Mouse (Mus musculus) frontal cortex, adult (tissue): ENCODE measurements around the gene 2610507B11Rik.
"Not testable (repeated sequence)": the region's sequence is repeated elsewhere in the genome, so short reads cannot be mapped to it uniquely, and the experiment has no call there.

Source experiments
- ATAC-seq: cut with Nextera tagmentation; 2 replicates; pipeline ENCODE4 v1.9.2; 2017; ENCODE audit warnings: mild to moderate bottlenecking, moderate library complexity, mixed read lengths; ENCODE audit not compliant: low TSS enrichment

The 2610507B11Rik gene

GRCm38 (mm10) chr11:78261380-78262352 lies at the start of gene 2610507B11Rik:
2610507B11Rik (plus strand) TSS chr11:78261752.
- peak; percentile 91 for ATAC-seq

- ATAC-seq = no peak
Measured at GRCm38 (mm10) chr11:78213086-78213817, 48.3 kb upstream of the 2610507B11Rik start.

- ATAC-seq = peak; percentile 27; the same call in 1 of the 2 replicates
Measured at GRCm38 (mm10) chr11:78215709-78216317, 45.7 kb upstream of the 2610507B11Rik start.

- ATAC-seq = no peak
Measured at GRCm38 (mm10) chr11:78223586-78223985, 38.0 kb upstream of the 2610507B11Rik start.

- ATAC-seq = no peak
Measured at GRCm38 (mm10) chr11:78231518-78231917, 30.0 kb upstream of the 2610507B11Rik start.

- ATAC-seq = peak; percentile 97
Measured at GRCm38 (mm10) chr11:78240193-78240857, 21.2 kb upstream of the 2610507B11Rik start.

GRCm38 (mm10) chr11:78245261-78245626 lies 16.3 kb upstream of the 2610507B11Rik start:
- no peak for ATAC-seq

GRCm38 (mm10) chr11:78245627-78246317 lies 15.8 kb upstream of the 2610507B11Rik start, which contains the start of the genes Sdf2 and Supt6:
Sdf2 (plus strand) TSS chr11:78245746.
Supt6 (minus strand) TSS chr11:78245987.
- ATAC-seq = peak; percentile 98

- ATAC-seq = no peak
Measured at GRCm38 (mm10) chr11:78246318-78247011, 15.1 kb upstream of the 2610507B11Rik start.

GRCm38 (mm10) chr11:78247012-78247348 lies 14.6 kb upstream of the 2610507B11Rik start:
- ATAC-seq = no peak

- no peak for ATAC-seq
Measured at GRCm38 (mm10) chr11:78247727-78248140, 13.8 kb upstream of the 2610507B11Rik start.

GRCm38 (mm10) chr11:78256618-78257017 lies 4.9 kb upstream of the 2610507B11Rik start:
- no peak for ATAC-seq

- ATAC-seq = no peak
Measured at GRCm38 (mm10) chr11:78260489-78261258, 878 bp upstream of the 2610507B11Rik start.

- ATAC-seq = peak; percentile 24; the same call in 1 of the 2 replicates
Measured at GRCm38 (mm10) chr11:78262550-78262949, 998 bp downstream of the 2610507B11Rik start.

GRCm38 (mm10) chr11:78265571-78265970 lies 4.0 kb downstream of the 2610507B11Rik start:
- no peak for ATAC-seq

- ATAC-seq = peak; percentile 86
Measured at GRCm38 (mm10) chr11:78271986-78272385, 10.4 kb downstream of the 2610507B11Rik start.

GRCm38 (mm10) chr11:78275596-78275995 lies 14.0 kb downstream of the 2610507B11Rik start:
- no peak for ATAC-seq

- ATAC-seq = not testable (repeated sequence)
Measured at GRCm38 (mm10) chr11:78276169-78276568, 14.6 kb downstream of the 2610507B11Rik start.

GRCm38 (mm10) chr11:78278853-78279252 lies 17.3 kb downstream of the 2610507B11Rik start:
- ATAC-seq = no peak
